ENCODE assay signal across 20 mouse cellular contexts in the genomic region with DNA sequence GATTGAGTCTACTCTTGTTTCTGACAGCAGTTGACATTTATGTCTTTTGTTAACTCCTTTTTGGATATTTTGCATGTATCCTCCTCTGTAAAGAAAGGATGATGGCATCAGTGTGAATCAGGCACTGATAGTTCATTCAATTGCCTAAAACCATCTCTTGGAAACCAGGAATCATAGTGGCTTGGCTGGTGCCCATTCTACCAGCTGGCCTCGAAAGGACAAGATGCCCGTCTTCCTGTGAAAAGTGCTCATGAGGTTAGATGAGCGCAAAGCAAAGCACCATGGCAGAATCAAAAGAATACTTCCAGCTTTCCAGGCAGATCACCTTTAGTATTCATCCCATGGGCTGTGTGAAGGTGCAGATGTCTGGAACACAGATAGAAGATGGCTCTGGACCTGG. TPM values are rescaled to one million over a fixed set of nuclear protein-coding genes. Genes with fewer than 3 reads are reported as not detected.
DNase-seq lines count a peak whose midpoint lies in the region; ATAC-seq lines count a peak whose summit lies in the region.
"Had no signal": no experiment of that assay in that cellular context is flagged by ENCODE, and none has a peak within 500 bp of the region (broad histone marks: within the 10 kb centered on the region; RNA-seq: fewer than 3 reads in every experiment).

No protein-coding gene starts in this region.

- peak; percentile 31 for DNase-seq in cerebellum, adult 11 months
- peak; percentile 16 for DNase-seq in brain, adult 2 months (ENCODE audit: low read depth, low spot score)
- peak; percentile 63 for DNase-seq in cerebellum, adult 9-10 months
- peak; percentile 24 to 48 for DNase-seq in cerebellum, postnatal 25 days
- DNase-seq in frontal cortex, postnatal 25 days (ENCODE audit: low spot score in 2 of 2) = no peak
- no peak for DNase-seq in adrenal gland, adult 8-10 months
- no peak for DNase-seq in gastrocnemius, postnatal 25 days
- DNase-seq: adrenal gland, postnatal 25 days; B cell, adult 2 months; gastrocnemius, postnatal 14 days; kidney, adult 18-20 months had no signal

- ATAC-seq in cerebellum, adult (ENCODE audit: insufficient number of reproducible peaks, low FRiP score, low TSS enrichment) = no peak
- ATAC-seq: forebrain, embryonic 16.5 days; intestine, embryonic 15.5 days had no signal

RNA-seq across cellular contexts. Expression of a gene that starts 19.1 kb away (rescaled TPM):
- not detected for total RNA-seq in adrenal gland, adult 8-10 months (2022)
- total RNA-seq in gastrocnemius, postnatal 25 days (2021) = not detected
- total RNA-seq: adrenal gland, adult 18-20 months; adrenal gland, postnatal 25 days; gastrocnemius, adult 18-20 months; gastrocnemius, postnatal 14 days; granulocyte monocyte progenitor cell, adult 5-6 weeks; heart, adult 8-10 months; heart, postnatal 25 days; MEL had no signal

RNA-seq across cellular contexts. Expression of a gene that starts 22.3 kb away (rescaled TPM):
- not detected for total RNA-seq in adrenal gland, adult 8-10 months (2022)
- total RNA-seq in gastrocnemius, postnatal 25 days (2021) = not detected
- total RNA-seq: adrenal gland, adult 18-20 months; adrenal gland, postnatal 25 days; gastrocnemius, adult 18-20 months; gastrocnemius, postnatal 14 days; granulocyte monocyte progenitor cell, adult 5-6 weeks; heart, adult 8-10 months; heart, postnatal 25 days; MEL had no signal

RNA-seq across cellular contexts. Expression of a gene that starts 25.5 kb away (rescaled TPM):
- not detected for total RNA-seq in adrenal gland, adult 8-10 months (2022)
- total RNA-seq in gastrocnemius, postnatal 25 days (2021) = not detected
- total RNA-seq: adrenal gland, adult 18-20 months; adrenal gland, postnatal 25 days; gastrocnemius, adult 18-20 months; gastrocnemius, postnatal 14 days; granulocyte monocyte progenitor cell, adult 5-6 weeks; heart, adult 8-10 months; heart, postnatal 25 days; MEL had no signal

RNA-seq across cellular contexts. Expression of a gene that starts 28.7 kb away (rescaled TPM):
- not detected for total RNA-seq in adrenal gland, adult 8-10 months (2022)
- not detected for total RNA-seq in gastrocnemius, postnatal 25 days (2021)
- total RNA-seq: adrenal gland, adult 18-20 months; adrenal gland, postnatal 25 days; gastrocnemius, adult 18-20 months; gastrocnemius, postnatal 14 days; granulocyte monocyte progenitor cell, adult 5-6 weeks; heart, adult 8-10 months; heart, postnatal 25 days; MEL had no signal

RNA-seq across cellular contexts. Expression of a gene that starts 31.8 kb away (rescaled TPM):
- not detected for total RNA-seq in adrenal gland, adult 8-10 months (2022)
- total RNA-seq in gastrocnemius, postnatal 25 days (2021) = not detected
- total RNA-seq: adrenal gland, adult 18-20 months; adrenal gland, postnatal 25 days; gastrocnemius, adult 18-20 months; gastrocnemius, postnatal 14 days; granulocyte monocyte progenitor cell, adult 5-6 weeks; heart, adult 8-10 months; heart, postnatal 25 days; MEL had no signal

Comparison
In these comparisons a context has a peak if more than half of its experiments do, and no peak if none do; other contexts are left out.
1. DNase-seq: peak in cerebellum, adult 11 months (single experiment), brain, adult 2 months (single experiment), cerebellum, adult 9-10 months (single experiment) and cerebellum, postnatal 25 days (2 of 2); none in frontal cortex, postnatal 25 days (0 of 2), adrenal gland, adult 8-10 months (single experiment) and gastrocnemius, postnatal 25 days (single experiment).